Mouse (Mus musculus): Measurements from ENCODE around the gene Mpped2. TPM values are rescaled to one million over a fixed set of nuclear protein-coding genes. Genes with fewer than 3 reads are reported as not detected.

Mpped2 gene
- polyA plus RNA-seq, 1 experiment from 2014 or later, result 221 TPM

GRCm38 (mm10) chr2:106826023-106826422 lies 133.0 kb downstream of the Mpped2 start:
- Histone ChIP-seq H3K4me3 (no peak overlapping the region), H3K27ac (replicated peaks) (no peak overlapping the region), H3K36me3 (no peaks in the 10 kb centered on the region), H3K9ac (replicated peaks) (no peak overlapping the region), H3K9me3 (no peaks in the 10 kb centered on the region), H3K4me1 (peaks cover 50% of the 10 kb centered on the region), H3K4me2 (replicated peaks) (no peak overlapping the region), H3K27me3 (no peaks in the 10 kb centered on the region)
- WGBS, result 70% methylated on average over 1 of the region's 1 CpGs
- no peak for ATAC-seq (replicated peaks)

- H3K36me3 ChIP-seq, result no peaks in the 10 kb centered on the region
- no peaks in the 10 kb centered on the region for H3K27me3 ChIP-seq
- H3K27ac ChIP-seq (replicated peaks), result no peak overlapping the region
- no peak for ATAC-seq (replicated peaks)
- no peaks in the 10 kb centered on the region for H3K9me3 ChIP-seq
- whole genome bisulfite sequencing, result 75% methylated on average over 4 of the region's 4 CpGs
- H3K4me1 ChIP-seq, result peaks cover 42% of the 10 kb centered on the region
- H3K4me2 ChIP-seq (replicated peaks), result no peak overlapping the region
- no peak overlapping the region for H3K4me3 ChIP-seq
- no peak overlapping the region for H3K9ac ChIP-seq (replicated peaks)
Observed at GRCm38 (mm10) chr2:106826806-106827205, 133.7 kb downstream of the Mpped2 start.

- Histone ChIP-seq H3K9me3 (no peaks in the 10 kb centered on the region), H3K4me2 (replicated peaks) (0 out of 2 replicates have a peak overlapping the region, but pooled peaks have one; percentile 20), H3K4me3 (no peak overlapping the region), H3K27ac (replicated peaks) (peak overlapping the region; percentile 76), H3K4me1 (peaks cover 29% of the 10 kb centered on the region), H3K9ac (replicated peaks) (no peak overlapping the region), H3K36me3 (no peaks in the 10 kb centered on the region), H3K27me3 (no peaks in the 10 kb centered on the region)
- peak; percentile 68 for ATAC-seq (replicated peaks)
- WGBS, result 30% methylated on average over 12 of the region's 12 CpGs
Observed at GRCm38 (mm10) chr2:106828573-106829310, 135.7 kb downstream of the Mpped2 start.

- ATAC-seq (replicated peaks), result no peak
- 60% methylated on average over 4 of the region's 4 CpGs for WGBS
- Histone ChIP-seq H3K4me3 (no peak overlapping the region), H3K27me3 (no peaks in the 10 kb centered on the region), H3K36me3 (no peaks in the 10 kb centered on the region), H3K9me3 (no peaks in the 10 kb centered on the region), H3K9ac (replicated peaks) (no peak overlapping the region), H3K27ac (replicated peaks) (peak overlapping the region; percentile 76), H3K4me2 (replicated peaks) (no peak overlapping the region), H3K4me1 (peaks cover 32% of the 10 kb centered on the region)
Observed at GRCm38 (mm10) chr2:106829420-106829819, 136.4 kb downstream of the Mpped2 start.

GRCm38 (mm10) chr2:106832577-106832976 lies 139.5 kb downstream of the Mpped2 start:
- no peak overlapping the region for H3K4me3 ChIP-seq
- no peaks in the 10 kb centered on the region for H3K27me3 ChIP-seq
- H3K4me1 ChIP-seq, result peaks cover 51% of the 10 kb centered on the region
- no peak for ATAC-seq (replicated peaks)
- no peaks in the 10 kb centered on the region for H3K36me3 ChIP-seq
- no peaks in the 10 kb centered on the region for H3K9me3 ChIP-seq
- H3K4me2 ChIP-seq (replicated peaks), result no peak overlapping the region
- WGBS, result 44% methylated on average over 2 of the region's 2 CpGs
- H3K27ac ChIP-seq (replicated peaks), result no peak overlapping the region
- H3K9ac ChIP-seq (replicated peaks), result no peak overlapping the region

- no peak overlapping the region for H3K4me2 ChIP-seq (replicated peaks)
Observed at GRCm38 (mm10) chr2:106833212-106833611, 140.1 kb downstream of the Mpped2 start.

GRCm38 (mm10) chr2:106835321-106835720 lies 142.3 kb downstream of the Mpped2 start:
- Histone ChIP-seq H3K9ac (replicated peaks) (no peak overlapping the region), H3K4me2 (replicated peaks) (no peak overlapping the region), H3K9me3 (no peaks in the 10 kb centered on the region), H3K27me3 (no peaks in the 10 kb centered on the region), H3K36me3 (no peaks in the 10 kb centered on the region), H3K4me3 (no peak overlapping the region), H3K27ac (replicated peaks) (peak overlapping the region; percentile 50), H3K4me1 (peaks cover 29% of the 10 kb centered on the region)
- 26% methylated on average over 8 of the region's 8 CpGs for WGBS
- no peak for ATAC-seq (replicated peaks)

More at GRCm38 (mm10) chr2:106833212-106833611, 140.1 kb downstream of the Mpped2 start:
- Histone ChIP-seq H3K9me3 (no peaks in the 10 kb centered on the region), H3K27ac (replicated peaks) (no peak overlapping the region), H3K27me3 (no peaks in the 10 kb centered on the region), H3K9ac (replicated peaks) (no peak overlapping the region), H3K4me1 (peaks cover 50% of the 10 kb centered on the region), H3K4me3 (no peak overlapping the region), H3K36me3 (no peaks in the 10 kb centered on the region)
- 84% methylated on average over 5 of the region's 5 CpGs for WGBS
- no peak for ATAC-seq (replicated peaks)

- WGBS, result 88% methylated on average over 4 of the region's 4 CpGs
- no peak for ATAC-seq (replicated peaks)
- no peak overlapping the region for H3K9ac ChIP-seq (replicated peaks)
- no peak overlapping the region for H3K27ac ChIP-seq (replicated peaks)
- no peaks in the 10 kb centered on the region for H3K36me3 ChIP-seq
- no peaks in the 10 kb centered on the region for H3K9me3 ChIP-seq
- no peak overlapping the region for H3K4me3 ChIP-seq
- H3K27me3 ChIP-seq, result no peaks in the 10 kb centered on the region
- H3K4me1 ChIP-seq, result peaks cover 27% of the 10 kb centered on the region
- H3K4me2 ChIP-seq (replicated peaks), result no peak overlapping the region
Observed at GRCm38 (mm10) chr2:106837241-106837640, 144.2 kb downstream of the Mpped2 start.

- no peak overlapping the region for H3K4me3 ChIP-seq
- no peak overlapping the region for H3K9ac ChIP-seq (replicated peaks)
- no peak overlapping the region for H3K27ac ChIP-seq (replicated peaks)
- ATAC-seq (replicated peaks), result no peak
- 74% methylated on average over 9 of the region's 9 CpGs for WGBS
- H3K36me3 ChIP-seq, result no peaks in the 10 kb centered on the region
- H3K4me1 ChIP-seq, result peaks cover 15% of the 10 kb centered on the region
- H3K4me2 ChIP-seq (replicated peaks), result no peak overlapping the region
- H3K9me3 ChIP-seq, result no peaks in the 10 kb centered on the region
- H3K27me3 ChIP-seq, result no peaks in the 10 kb centered on the region
Observed at GRCm38 (mm10) chr2:106844147-106844546, 151.1 kb downstream of the Mpped2 start.

- no peaks in the 10 kb centered on the region for H3K27me3 ChIP-seq
- H3K4me3 ChIP-seq, result no peak overlapping the region
- H3K4me1 ChIP-seq, result peaks cover 21% of the 10 kb centered on the region
- H3K36me3 ChIP-seq, result no peaks in the 10 kb centered on the region
- H3K27ac ChIP-seq (replicated peaks), result no peak overlapping the region
- no peaks in the 10 kb centered on the region for H3K9me3 ChIP-seq
- no peak overlapping the region for H3K4me2 ChIP-seq (replicated peaks)
- WGBS, result 68% methylated on average over 10 of the region's 10 CpGs
- H3K9ac ChIP-seq (replicated peaks), result no peak overlapping the region
- ATAC-seq (replicated peaks), result no peak
Observed at GRCm38 (mm10) chr2:106844766-106845678, 152.0 kb downstream of the Mpped2 start.

- H3K4me1 ChIP-seq, result peaks cover 21% of the 10 kb centered on the region
Observed at GRCm38 (mm10) chr2:106846511-106846910, 153.4 kb downstream of the Mpped2 start.

GRCm38 (mm10) chr2:106849389-106849788 lies 156.3 kb downstream of the Mpped2 start:
- peak overlapping the region; percentile 75 for H3K27ac ChIP-seq (replicated peaks)
- peak; percentile 80 for ATAC-seq (replicated peaks)
- WGBS, result 18% methylated on average over 9 of the region's 9 CpGs

More at GRCm38 (mm10) chr2:106846511-106846910, 153.4 kb downstream of the Mpped2 start:
- Histone ChIP-seq H3K4me3 (no peak overlapping the region), H3K9ac (replicated peaks) (no peak overlapping the region), H3K4me2 (replicated peaks) (no peak overlapping the region), H3K9me3 (no peaks in the 10 kb centered on the region), H3K36me3 (no peaks in the 10 kb centered on the region), H3K27me3 (no peaks in the 10 kb centered on the region), H3K27ac (replicated peaks) (no peak overlapping the region)
- no peak for ATAC-seq (replicated peaks)
- 57% methylated on average over 4 of the region's 4 CpGs for WGBS

More at GRCm38 (mm10) chr2:106849389-106849788, 156.3 kb downstream of the Mpped2 start:
- H3K4me1 ChIP-seq, result peaks cover 34% of the 10 kb centered on the region
- H3K27me3 ChIP-seq, result no peaks in the 10 kb centered on the region
- H3K9ac ChIP-seq (replicated peaks), result no peak overlapping the region
- H3K36me3 ChIP-seq, result no peaks in the 10 kb centered on the region
- H3K4me3 ChIP-seq, result no peak overlapping the region
- no peaks in the 10 kb centered on the region for H3K9me3 ChIP-seq
- H3K4me2 ChIP-seq (replicated peaks), result no peak overlapping the region
